Mouse (Mus musculus) myocyte (in vitro differentiated cells): ENCODE measurements at regions not wholly inside any gene's neighbourhood (a gene's known extent, or its start where the extent isn't known, plus 50 kb on each side); places are given as distances from the start of the nearest gene placed in this dataset.

Source experiments
- MAX ChIP-seq: IDR thresholded peaks from one replicate; pipeline ENCODE4 v1.6.1; 2011; ENCODE audit warnings: low read depth, mild to moderate bottlenecking, control low read depth
- POLR2A ChIP-seq: IDR thresholded peaks from one replicate; pipeline ENCODE4 v1.6.1; 2011; ENCODE audit warnings: low read depth, mild to moderate bottlenecking, control low read depth, moderate library complexity; ENCODE audit not compliant: insufficient read length

- TF ChIP-seq POLR2A (no peak), MAX (no peak)
Observed at GRCm38 (mm10) chr3:129002866-129003265, 196.8 kb upstream of the Pitx2 start.
